Mouse (Mus musculus) liver, embryonic 11.5 days (tissue): ENCODE data around the gene Id2. TPM values are rescaled to one million over a fixed set of nuclear protein-coding genes. Genes with fewer than 3 reads are reported as not detected.

Experiments
- ATAC-seq: fragments of 200-750 bp; cut with Nextera tagmentation; replicated peaks from 2 replicates; pipeline ENCODE4 v1.8.0; 2017; ENCODE audit warnings: moderate number of reproducible peaks, mild to moderate bottlenecking, moderate TSS enrichment, moderate library complexity; ENCODE audit not compliant: low FRiP score
- DNase-seq: peaks from one replicate; pipeline ENCODE4 v3.0.0-alpha.2; 2017; ENCODE audit warnings: low spot score
- H3K27ac ChIP-seq: fragments of 300-500 bp; sonication (generic); 2 replicates; pipeline ENCODE4 v1.5.1; 2014; ENCODE audit warnings: mild to moderate bottlenecking, low read depth, low read length, control low read depth
- H3K27me3 ChIP-seq: fragments of 300-500 bp; sonication (generic); replicated peaks from 2 replicates; pipeline ENCODE4 v1.6.1; 2014; ENCODE audit warnings: low read length, mixed read lengths; ENCODE audit not compliant: control insufficient read depth, insufficient read depth
- H3K36me3 ChIP-seq: fragments of 300-500 bp; sonication (generic); 2 replicates; pipeline ENCODE4 v1.6.1; 2014; ENCODE audit warnings: mild to moderate bottlenecking, low read length, moderate library complexity, mixed read lengths; ENCODE audit not compliant: control insufficient read depth, insufficient read depth
- H3K4me1 ChIP-seq: fragments of 300-500 bp; sonication (generic); replicated peaks from 2 replicates; pipeline ENCODE4 v1.6.1; 2014; ENCODE audit warnings: low read length, mixed read lengths; ENCODE audit not compliant: control insufficient read depth, insufficient read depth
- H3K4me2 ChIP-seq: fragments of 300-500 bp; sonication (generic); 2 replicates; pipeline ENCODE4 v1.6.1; 2014; ENCODE audit warnings: mild to moderate bottlenecking, control low read depth, moderate library complexity
- H3K4me3 ChIP-seq: fragments of 300-500 bp; sonication (generic); 2 replicates; pipeline ENCODE4 v1.5.1; 2014; ENCODE audit warnings: low read depth, low read length, control low read depth
- H3K9ac ChIP-seq: fragments of 300-500 bp; sonication (generic); 2 replicates; pipeline ENCODE4 v1.6.1; 2014; ENCODE audit warnings: low read depth, low read length, control low read depth
- H3K9me3 ChIP-seq: fragments of 300-500 bp; sonication (generic); 2 replicates; pipeline ENCODE4 v1.6.1; 2016; ENCODE audit warnings: low read length, inconsistent platforms, mixed read lengths; ENCODE audit not compliant: control insufficient read depth
- WGBS: fragments of 180-500 bp; shearing (Covaris S2); extraction: QIAGEN DNeasy Blood & Tissue Kit; methylation state at CpG from one replicate; pipeline ENCODE4 v1.1.7; 2014; 5-methylcytosine and 5-hydroxymethylcytosine counted together
- polyA plus RNA-seq: library from polyadenylated mRNA; unstranded; fragments of >200 nt; fragmentation: Nextera tagmentation; extraction: Ambion mirVana; gene quantifications from 2 replicates; pipeline ENCODE4 v1.2.1, GENCODE M21; 2014

Gene Id2
- polyA plus RNA-seq, 1 experiment from 2014 or later = 228 TPM

- peak overlapping the region; percentile 71 for H3K4me3 ChIP-seq
- peak overlapping the region; percentile 83 for H3K4me2 ChIP-seq
- H3K4me1 ChIP-seq = peaks cover 7% of the 10 kb centered on the region
- peak overlapping the region; percentile 64 for H3K9ac ChIP-seq
- H3K36me3 ChIP-seq = no peaks in the 10 kb centered on the region
- H3K27me3 ChIP-seq = peaks cover 69% of the 10 kb centered on the region
- WGBS = under 1% methylated on average over 58 of the region's 59 CpGs
- peak overlapping the region; percentile 91 for H3K27ac ChIP-seq
- DNase-seq (peak; percentile 64), ATAC-seq (no peak)
- H3K9me3 ChIP-seq = no peaks in the 10 kb centered on the region
Observed at GRCm38 (mm10) chr12:25100411-25101217, 3.7 kb upstream of the Id2 start.

- H3K4me1 ChIP-seq = peaks cover 7% of the 10 kb centered on the region
- DNase-seq = peak; percentile 64
Observed at GRCm38 (mm10) chr12:25099563-25100408, 2.8 kb upstream of the Id2 start.

GRCm38 (mm10) chr12:25099313-25099562 lies 2.3 kb upstream of the Id2 start:
- peak overlapping the region; percentile 83 for H3K4me2 ChIP-seq
- H3K27me3 ChIP-seq = peaks cover 78% of the 10 kb centered on the region
- H3K4me1 ChIP-seq = peaks cover 7% of the 10 kb centered on the region
- 2% methylated on average over 9 of the region's 9 CpGs for WGBS
- no peaks in the 10 kb centered on the region for H3K9me3 ChIP-seq
- H3K9ac ChIP-seq = peak overlapping the region; percentile 64
- ATAC-seq (no peak), DNase-seq (no peak)
- H3K27ac ChIP-seq = peak overlapping the region; percentile 91
- H3K4me3 ChIP-seq = peak overlapping the region; percentile 71
- no peaks in the 10 kb centered on the region for H3K36me3 ChIP-seq

More at GRCm38 (mm10) chr12:25099563-25100408, 2.8 kb upstream of the Id2 start:
- Histone ChIP-seq H3K4me2 (peak overlapping the region; percentile 83), H3K9me3 (no peaks in the 10 kb centered on the region), H3K4me3 (peak overlapping the region; percentile 71), H3K27ac (peak overlapping the region; percentile 91), H3K9ac (peak overlapping the region; percentile 64), H3K27me3 (peaks cover 77% of the 10 kb centered on the region), H3K36me3 (no peaks in the 10 kb centered on the region)
- no peak for ATAC-seq
- WGBS = under 1% methylated on average over 38 of the region's 38 CpGs

- DNase-seq (peak; percentile 87), ATAC-seq (peak; percentile 71)
- Histone ChIP-seq H3K4me1 (peaks cover 7% of the 10 kb centered on the region), H3K4me3 (peak overlapping the region; percentile 71), H3K4me2 (peak overlapping the region; percentile 83), H3K27ac (peak overlapping the region; percentile 91), H3K9me3 (no peaks in the 10 kb centered on the region), H3K9ac (peak overlapping the region; percentile 43), H3K36me3 (no peaks in the 10 kb centered on the region), H3K27me3 (peaks cover 81% of the 10 kb centered on the region)
- under 1% methylated on average over 61 of the region's 61 CpGs for WGBS
Observed at GRCm38 (mm10) chr12:25098561-25099312, 1.8 kb upstream of the Id2 start.

GRCm38 (mm10) chr12:25098161-25098550 lies 1.2 kb upstream of the Id2 start:
- no peaks in the 10 kb centered on the region for H3K9me3 ChIP-seq
- DNase-seq = no peak
- H3K4me2 ChIP-seq = peak overlapping the region; percentile 83
- peaks cover 85% of the 10 kb centered on the region for H3K27me3 ChIP-seq
- H3K9ac ChIP-seq = peak overlapping the region; percentile 43
- peaks cover 7% of the 10 kb centered on the region for H3K4me1 ChIP-seq
- WGBS = 3% methylated on average over 6 of the region's 10 CpGs
- peak overlapping the region; percentile 91 for H3K27ac ChIP-seq
- peak overlapping the region; percentile 71 for H3K4me3 ChIP-seq
- ATAC-seq = no peak
- H3K36me3 ChIP-seq = no peaks in the 10 kb centered on the region

GRCm38 (mm10) chr12:25097210-25098160 lies 545 bp upstream of the Id2 start:
- no peak for ATAC-seq
- DNase-seq = peak; percentile 43
- Histone ChIP-seq H3K4me2 (peak overlapping the region; percentile 83), H3K9me3 (no peaks in the 10 kb centered on the region), H3K36me3 (no peaks in the 10 kb centered on the region), H3K27ac (peak overlapping the region; percentile 91), H3K27me3 (peaks cover 88% of the 10 kb centered on the region), H3K4me3 (peak overlapping the region; percentile 71), H3K9ac (peak overlapping the region; percentile 43; the same call in 1 of the 2 replicates), H3K4me1 (peaks cover 7% of the 10 kb centered on the region)
- WGBS = 7% methylated on average over 28 of the region's 28 CpGs

GRCm38 (mm10) chr12:25096640-25097051 lies 294 bp downstream of the Id2 start:
- H3K4me1 ChIP-seq = peaks cover 7% of the 10 kb centered on the region
- no peak for ATAC-seq
- peak overlapping the region; percentile 83 for H3K4me2 ChIP-seq
- no peak for DNase-seq
- H3K27me3 ChIP-seq = peaks cover 82% of the 10 kb centered on the region
- H3K4me3 ChIP-seq = peak overlapping the region; percentile 71
- H3K27ac ChIP-seq = peak overlapping the region; percentile 91
- WGBS = 1% methylated on average over 15 of the region's 15 CpGs
- H3K9ac ChIP-seq = peak overlapping the region; percentile 63
- H3K9me3 ChIP-seq = no peaks in the 10 kb centered on the region
- no peaks in the 10 kb centered on the region for H3K36me3 ChIP-seq
